Mouse (Mus musculus) olfactory bulb, adult 2 months (tissue): ENCODE measurements around the gene Lcn8. TPM values are rescaled to one million over a fixed set of nuclear protein-coding genes. Genes with fewer than 3 reads are reported as not detected.
A peak's percentile ranks its signal among the peaks of the same experiment; 100 is the strongest.

Experiments
- H3K27ac ChIP-seq: fragments of 200-500 bp; 2 replicates; pipeline ENCODE4 v1.5.1; 2012; ENCODE audit warnings: low read depth, low read length; ENCODE audit not compliant: insufficient read depth
- H3K4me1 ChIP-seq: fragments of 200-500 bp; 2 replicates; pipeline ENCODE4 v1.6.1; 2012; ENCODE audit warnings: low read length; ENCODE audit not compliant: control insufficient read depth, insufficient read depth
- H3K4me3 ChIP-seq: fragments of 200-500 bp; 2 replicates; pipeline ENCODE4 v1.5.1; 2012; ENCODE audit warnings: mild to moderate bottlenecking, low read depth, low read length, moderate library complexity; ENCODE audit not compliant: insufficient read depth
- CTCF ChIP-seq: fragments of 200-500 bp; IDR thresholded peaks from 2 replicates; pipeline ENCODE4 v1.5.1; 2012; ENCODE audit warnings: low read depth, mild to moderate bottlenecking, low read length, moderate library complexity; ENCODE audit not compliant: insufficient read depth
- POLR2A ChIP-seq: fragments of 200-500 bp; IDR thresholded peaks from 2 replicates; pipeline ENCODE4 v1.6.1; 2012; ENCODE audit warnings: mild to moderate bottlenecking, low read depth, low read length, moderate library complexity; ENCODE audit not compliant: insufficient read depth
- WGBS: fragments of 180-500 bp; shearing (Covaris S2); methylation state at CpG from one replicate; pipeline ENCODE4 v1.1.7; 2018; 5-methylcytosine and 5-hydroxymethylcytosine counted together
- polyA plus RNA-seq: library from polyadenylated mRNA; stranded (reverse); fragments of >200 nt; gene quantifications from 2 replicates; pipeline ENCODE4 v1.2.4, GENCODE M21; 2012; ENCODE audit warnings: low replicate concordance; ENCODE audit not compliant: missing spikeins, insufficient read depth, insufficient read length

Gene Lcn8
- polyA plus RNA-seq, 1 experiment: not detected

GRCm38 (mm10) chr2:25661245-25661970 is 8.5 kb downstream of the Lcn8 start:
- no peak overlapping the region for H3K27ac ChIP-seq
- no peak overlapping the region for H3K4me3 ChIP-seq
- H3K4me1 ChIP-seq: no peaks in the 10 kb centered on the region
- no peak for TF ChIP-seq CTCF
- no peak for TF ChIP-seq POLR2A
- 75% methylated on average over 6 of the region's 6 CpGs for WGBS

DNA sequence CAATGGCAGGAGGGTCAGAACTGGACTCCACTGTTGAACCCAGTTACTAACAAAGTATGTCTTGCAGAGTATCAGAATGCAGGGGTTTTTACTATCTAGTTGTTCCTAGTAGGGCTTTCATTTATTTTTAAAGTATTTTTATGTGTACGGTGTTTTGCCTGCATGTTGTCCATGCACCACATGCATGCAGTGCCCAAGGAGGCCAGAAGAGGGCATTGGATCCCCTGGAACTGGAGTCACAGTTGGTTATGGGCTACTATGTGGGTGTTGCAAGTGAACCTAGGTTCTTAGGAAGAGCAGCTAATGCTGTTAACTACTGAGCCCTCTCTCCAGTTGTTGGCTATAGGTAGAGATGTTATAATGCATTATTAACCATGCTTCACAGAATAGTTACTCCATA is 10.6 kb downstream of the Lcn8 start:
- Histone ChIP-seq H3K4me3 (no peak overlapping the region), H3K4me1 (no peaks in the 10 kb centered on the region), H3K27ac (no peak overlapping the region)
- no peak for TF ChIP-seq POLR2A
- TF ChIP-seq CTCF: peak; percentile 29; the same call in 1 of the 2 replicates
- WGBS: 37% methylated on average over 1 of the region's 1 CpGs

DNA sequence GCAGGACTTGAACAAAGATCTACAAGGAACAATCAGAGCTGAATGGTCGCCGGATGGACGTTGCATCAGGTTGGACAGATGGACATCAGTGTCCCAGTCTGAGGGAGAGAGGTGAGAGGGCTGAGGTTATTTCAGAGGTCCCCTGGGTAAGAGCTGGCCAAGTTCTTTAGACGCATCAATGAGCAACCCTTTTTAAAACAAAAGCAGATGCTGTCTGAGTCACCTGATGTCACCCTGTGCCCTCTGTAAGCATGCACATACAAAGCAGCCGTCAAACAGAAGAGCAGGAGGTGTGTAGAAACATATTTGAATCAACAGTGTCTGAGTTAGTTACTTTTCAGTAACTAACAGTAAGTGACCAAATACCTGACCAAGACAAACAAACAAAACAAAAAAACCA is 11.2 kb downstream of the Lcn8 start:
- TF ChIP-seq POLR2A (no peak), CTCF (no peak)
- no peak overlapping the region for H3K27ac ChIP-seq
- H3K4me1 ChIP-seq: no peaks in the 10 kb centered on the region
- WGBS: 87% methylated on average over 5 of the region's 5 CpGs
- H3K4me3 ChIP-seq: no peak overlapping the region

DNA sequence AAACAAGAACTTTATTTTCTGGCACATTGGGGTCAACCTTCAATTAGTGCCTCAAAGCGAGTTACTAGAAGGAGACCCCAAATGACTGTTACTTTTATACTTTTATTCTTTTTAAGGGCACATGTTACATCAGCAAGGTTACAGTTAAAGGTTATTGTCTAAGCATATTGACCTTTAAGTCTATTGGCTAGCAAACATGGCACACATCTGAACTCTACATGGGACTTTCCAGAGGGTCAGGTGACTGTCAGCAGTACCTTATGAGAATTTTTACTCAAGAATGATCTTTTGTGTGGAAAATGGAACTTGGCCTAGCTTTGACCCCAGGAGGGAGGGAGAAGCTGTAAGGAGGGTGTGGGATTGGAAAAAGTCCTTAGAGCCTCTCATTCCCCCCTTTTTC is 13.6 kb downstream of the Lcn8 start:
- TF ChIP-seq POLR2A: no peak
- no peak for TF ChIP-seq CTCF
- H3K4me1 ChIP-seq: no peaks in the 10 kb centered on the region
- H3K4me3 ChIP-seq: no peak overlapping the region
- 63% methylated on average over 1 of the region's 1 CpGs for WGBS
- no peak overlapping the region for H3K27ac ChIP-seq

- Histone ChIP-seq H3K4me1 (no peaks in the 10 kb centered on the region), H3K27ac (no peak within 1 kb of the TSS), H3K4me3 (no peak within 1 kb of the TSS)
- WGBS: 92% methylated on average over 3 of the region's 3 CpGs
- no peak for TF ChIP-seq CTCF
- TF ChIP-seq POLR2A: no peak
These were observed 23.6 kb downstream of the Lcn8 start, which contains the start of gene Lcn6 for GRCm38 (mm10) chr2:25676486-25676885. Gene Lcn6, plus strand, starts transcription at chr2:25676786.

- WGBS: 91% methylated on average over 6 of the region's 6 CpGs
- Histone ChIP-seq H3K4me3 (no peak overlapping the region), H3K27ac (no peak overlapping the region), H3K4me1 (no peaks in the 10 kb centered on the region)
- TF ChIP-seq POLR2A (no peak), CTCF (no peak)
These were observed 26.6 kb downstream of the Lcn8 start for GRCm38 (mm10) chr2:25679559-25679958.

- no peak for TF ChIP-seq POLR2A
- TF ChIP-seq CTCF: no peak
- no peak within 1 kb of the TSS for H3K4me3 ChIP-seq
- H3K4me1 ChIP-seq: no peaks in the 10 kb centered on the region
- 73% methylated on average over 2 of the region's 2 CpGs for WGBS
- no peak within 1 kb of the TSS for H3K27ac ChIP-seq
These were observed 29.5 kb downstream of the Lcn8 start, which contains the start of gene Lcn10 for GRCm38 (mm10) chr2:25682426-25682825. Gene Lcn10, plus strand, starts transcription at chr2:25682726.

DNA sequence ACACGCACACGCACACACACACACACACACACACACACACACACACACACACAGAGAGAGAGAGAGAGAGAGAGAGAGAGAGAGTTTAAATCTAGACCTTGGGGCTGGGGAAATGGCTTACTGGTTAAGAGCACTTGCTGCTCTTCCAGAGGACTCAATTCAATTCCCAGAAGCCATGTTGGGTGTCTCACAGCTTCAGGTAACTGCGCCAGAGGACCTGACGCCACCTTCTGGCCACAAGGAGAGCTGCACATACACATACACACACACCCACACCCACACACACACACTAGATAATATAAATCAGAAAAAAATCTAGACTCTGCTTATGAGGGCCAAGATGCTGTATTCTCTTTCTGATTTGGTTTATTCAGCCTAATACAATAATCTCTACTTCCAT is 34.0 kb downstream of the Lcn8 start:
- WGBS: 68% methylated on average over 4 of the region's 4 CpGs
- H3K4me1 ChIP-seq: no peaks in the 10 kb centered on the region
- TF ChIP-seq CTCF: no peak
- TF ChIP-seq POLR2A: no peak

GRCm38 (mm10) chr2:25694605-25695004 is 41.7 kb downstream of the Lcn8 start:
- TF ChIP-seq POLR2A (no peak), CTCF (peak; percentile 49; the same call in 1 of the 2 replicates)
- Histone ChIP-seq H3K27ac (no peak overlapping the region), H3K4me1 (no peaks in the 10 kb centered on the region), H3K4me3 (no peak overlapping the region)

More for the DNA sequence above, 34.0 kb downstream of the Lcn8 start:
- Histone ChIP-seq H3K4me3 (no peak overlapping the region), H3K27ac (no peak overlapping the region)
